Mouse (Mus musculus) liver, embryonic 14.5 days (tissue): ENCODE data around the gene Itsn2.

ENCODE experiments used
- CTCF ChIP-seq: IDR thresholded peaks from 2 replicates; pipeline ENCODE4 v1.5.1; 2016; ENCODE audit warnings: antibody characterized with exemption, low read depth, control low read depth
- EP300 ChIP-seq: IDR thresholded peaks from 2 replicates; pipeline ENCODE4 v1.6.1; 2016; ENCODE audit warnings: antibody characterized with exemption, low read depth

DNA sequence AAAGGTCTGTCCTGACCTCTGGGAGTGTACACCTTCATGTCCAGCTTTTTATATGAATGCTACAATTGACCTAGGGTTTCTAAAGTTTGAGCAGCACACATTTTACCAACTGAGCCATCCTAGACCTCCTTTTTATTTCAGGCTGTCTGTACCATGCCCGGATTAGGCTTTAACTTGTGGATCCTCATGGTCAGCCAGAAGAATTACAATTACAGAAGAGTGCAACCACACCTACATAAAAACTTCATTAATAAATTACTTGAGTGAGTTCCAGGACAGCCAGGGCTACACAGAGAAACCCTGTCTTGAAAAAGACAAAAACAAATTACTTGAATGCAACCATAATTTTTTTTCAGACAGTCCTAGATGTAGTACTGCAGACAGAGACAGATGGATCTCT is 164.6 kb downstream of the Itsn2 start:
- TF ChIP-seq CTCF (no peak), EP300 (no peak)
